Mouse (Mus musculus): ENCODE measurements around the gene Smad9. TPM values are rescaled to one million over a fixed set of nuclear protein-coding genes. Genes with fewer than 3 reads are reported as not detected.

The Smad9 gene
- total RNA-seq (2022): 10 to 100 TPM; 26.9 to 55.8 (median 28.7) TPM

- peak; percentile 79 for DNase-seq
Measured at GRCm38 (mm10) chr3:54755145-54756041, at the start of gene Smad9. TSS of gene Smad9 (plus strand) at chr3:54755582.

- DNase-seq: no peak
Measured at GRCm38 (mm10) chr3:54708972-54709371, 46.4 kb upstream of the Smad9 start.

- DNase-seq: no peak
Measured at GRCm38 (mm10) chr3:54714253-54714652, 41.1 kb upstream of the Smad9 start, which contains the start of gene Gm21958. TSS of gene Gm21958 (minus strand) at chr3:54714353.

GRCm38 (mm10) chr3:54715461-54715860, 39.9 kb upstream of the Smad9 start:
- no peak for DNase-seq

- DNase-seq: no peak
Measured at GRCm38 (mm10) chr3:54717348-54717747, 38.0 kb upstream of the Smad9 start.

GRCm38 (mm10) chr3:54718947-54719346, 36.4 kb upstream of the Smad9 start:
- no peak for DNase-seq

GRCm38 (mm10) chr3:54723741-54724500, 31.5 kb upstream of the Smad9 start:
- DNase-seq: no peak

- no peak for DNase-seq
Measured at GRCm38 (mm10) chr3:54725344-54725743, 30.0 kb upstream of the Smad9 start.

- no peak for DNase-seq
Measured at GRCm38 (mm10) chr3:54727588-54727987, 27.8 kb upstream of the Smad9 start.

- DNase-seq: no peak
Measured at GRCm38 (mm10) chr3:54728100-54728499, 27.3 kb upstream of the Smad9 start.

GRCm38 (mm10) chr3:54731626-54732150, 23.7 kb upstream of the Smad9 start:
- DNase-seq: no peak

GRCm38 (mm10) chr3:54732371-54732770, 23.0 kb upstream of the Smad9 start:
- no peak for DNase-seq

GRCm38 (mm10) chr3:54734411-54735246, 20.8 kb upstream of the Smad9 start:
- DNase-seq: peak; percentile 85

- DNase-seq: peak; percentile 80
Measured at GRCm38 (mm10) chr3:54735247-54736046, 19.9 kb upstream of the Smad9 start, which contains the start of the genes Exosc8 and Alg5. TSS of gene Exosc8 (minus strand) at chr3:54735393. TSS of gene Alg5 (plus strand) at chr3:54735539.

- no peak for DNase-seq
Measured at GRCm38 (mm10) chr3:54736101-54736927, 19.1 kb upstream of the Smad9 start.

- DNase-seq: no peak
Measured at GRCm38 (mm10) chr3:54737317-54737716, 18.1 kb upstream of the Smad9 start.

- no peak for DNase-seq
Measured at GRCm38 (mm10) chr3:54741965-54742364, 13.4 kb upstream of the Smad9 start.

GRCm38 (mm10) chr3:54745799-54746198, 9.6 kb upstream of the Smad9 start:
- DNase-seq: no peak

- no peak for DNase-seq
Measured at GRCm38 (mm10) chr3:54753411-54753810, 2.0 kb upstream of the Smad9 start.

GRCm38 (mm10) chr3:54756058-54756457, 676 bp downstream of the Smad9 start:
- no peak for DNase-seq
